Mouse (Mus musculus) forelimb bud, embryonic 11.5 days (tissue): ENCODE data around the gene Prkca.

Experiments
- DNase-seq: peaks from one replicate; pipeline ENCODE4 v3.0.0-alpha.2; 2012; ENCODE audit warnings: low read depth, low spot score

Gene Prkca

GRCm38 (mm10) chr11:108067161-108067560 lies 276.6 kb downstream of the Prkca start:
- DNase-seq, result no peak

- no peak for DNase-seq
Measured at GRCm38 (mm10) chr11:108064401-108064800, 279.3 kb downstream of the Prkca start.

GRCm38 (mm10) chr11:108063096-108063495 lies 280.6 kb downstream of the Prkca start:
- no peak for DNase-seq

- no peak for DNase-seq
Measured at GRCm38 (mm10) chr11:108061571-108062479, 281.9 kb downstream of the Prkca start.

GRCm38 (mm10) chr11:108057138-108057537 lies 286.6 kb downstream of the Prkca start:
- no peak for DNase-seq

- no peak for DNase-seq
Measured at GRCm38 (mm10) chr11:108054647-108055046, 289.1 kb downstream of the Prkca start.

DNA sequence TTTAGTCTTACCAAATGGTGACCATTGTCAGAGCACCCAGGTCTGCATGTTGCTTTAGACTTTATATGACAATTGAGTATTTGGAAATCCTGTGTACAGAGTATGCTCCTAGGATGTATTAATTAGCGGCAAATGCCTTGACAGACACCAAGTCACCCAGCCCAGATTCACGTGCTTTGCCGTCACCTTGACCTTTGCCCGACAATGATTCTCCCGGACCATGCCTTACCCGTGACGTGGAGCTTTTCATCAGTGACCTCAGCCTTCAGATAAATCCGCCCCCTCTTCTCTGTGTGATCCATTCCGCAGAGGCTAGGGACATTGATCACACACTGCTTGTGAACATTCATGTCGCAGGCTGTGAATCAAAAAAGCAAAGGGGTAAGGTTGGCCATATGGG lies 290.0 kb downstream of the Prkca start:
- no peak for DNase-seq

GRCm38 (mm10) chr11:108041669-108042068 lies 302.1 kb downstream of the Prkca start:
- DNase-seq, result no peak

GRCm38 (mm10) chr11:108040823-108041222 lies 302.9 kb downstream of the Prkca start:
- DNase-seq, result no peak

GRCm38 (mm10) chr11:108039761-108040160 lies 304.0 kb downstream of the Prkca start:
- no peak for DNase-seq

DNA sequence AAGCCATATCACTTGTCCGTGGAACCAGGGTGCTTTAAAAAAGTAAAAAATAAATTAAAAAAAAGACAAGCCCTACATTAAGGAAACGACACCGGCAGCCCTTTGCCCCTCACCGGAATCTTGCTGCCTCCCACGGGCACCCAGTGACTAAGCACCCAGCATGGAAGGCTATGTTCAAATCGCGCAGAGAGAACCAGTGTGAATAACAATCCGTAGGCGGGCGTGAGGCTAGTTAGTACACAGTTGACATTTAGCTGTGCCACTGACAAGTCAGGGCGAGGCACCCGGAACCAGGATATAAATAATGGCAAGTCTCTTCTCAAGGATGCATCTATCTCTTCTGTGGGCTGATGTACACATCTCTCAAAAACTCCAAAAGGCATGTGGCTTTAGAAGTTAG lies 304.7 kb downstream of the Prkca start:
- DNase-seq, result no peak

- no peak for DNase-seq
Measured at GRCm38 (mm10) chr11:108036339-108036738, 307.4 kb downstream of the Prkca start.

- no peak for DNase-seq
Measured at GRCm38 (mm10) chr11:108035761-108036160, 308.0 kb downstream of the Prkca start.

- DNase-seq, result no peak
Measured at GRCm38 (mm10) chr11:108034376-108034775, 309.4 kb downstream of the Prkca start.

GRCm38 (mm10) chr11:108032568-108032967 lies 311.2 kb downstream of the Prkca start:
- DNase-seq, result no peak

- DNase-seq, result peak; percentile 37
Measured at GRCm38 (mm10) chr11:108030956-108031604, 312.6 kb downstream of the Prkca start.

- no peak for DNase-seq
Measured at GRCm38 (mm10) chr11:108029321-108029720, 314.4 kb downstream of the Prkca start.

- DNase-seq, result no peak
Measured at GRCm38 (mm10) chr11:108028398-108028797, 315.3 kb downstream of the Prkca start.

DNA sequence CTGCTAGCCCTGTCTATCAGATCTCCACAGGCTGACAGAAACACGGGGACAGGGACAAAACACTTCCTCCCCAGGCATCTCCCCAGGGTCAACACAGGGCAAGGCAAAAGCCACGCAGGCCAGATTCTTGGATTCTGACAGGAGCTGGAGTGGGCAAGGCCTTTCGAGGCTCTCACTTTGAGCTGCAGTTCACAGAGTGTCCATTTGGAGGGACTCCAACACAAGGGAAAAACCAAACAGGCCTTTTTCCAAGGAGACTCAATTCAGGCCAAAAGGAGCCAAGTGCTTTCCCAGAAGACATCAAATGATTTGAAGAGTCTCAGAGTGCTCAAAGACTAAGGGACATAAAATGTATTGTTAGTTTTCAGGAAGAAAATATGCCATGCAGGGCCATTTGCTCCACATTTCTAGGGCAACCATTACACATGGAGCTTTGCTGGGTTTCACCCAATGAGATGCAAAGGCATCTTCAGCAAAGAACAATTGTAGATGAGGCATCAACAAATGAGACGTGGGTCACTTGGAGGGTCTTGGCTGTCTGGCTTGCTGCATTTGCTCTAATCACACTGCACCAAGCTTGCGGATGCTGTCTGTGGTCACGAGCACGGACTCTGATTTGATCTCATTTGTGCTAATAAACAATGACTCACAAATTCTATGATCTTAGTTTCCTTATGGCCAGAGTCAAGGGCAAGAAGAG lies 317.9 kb downstream of the Prkca start:
- DNase-seq, result no peak

DNA sequence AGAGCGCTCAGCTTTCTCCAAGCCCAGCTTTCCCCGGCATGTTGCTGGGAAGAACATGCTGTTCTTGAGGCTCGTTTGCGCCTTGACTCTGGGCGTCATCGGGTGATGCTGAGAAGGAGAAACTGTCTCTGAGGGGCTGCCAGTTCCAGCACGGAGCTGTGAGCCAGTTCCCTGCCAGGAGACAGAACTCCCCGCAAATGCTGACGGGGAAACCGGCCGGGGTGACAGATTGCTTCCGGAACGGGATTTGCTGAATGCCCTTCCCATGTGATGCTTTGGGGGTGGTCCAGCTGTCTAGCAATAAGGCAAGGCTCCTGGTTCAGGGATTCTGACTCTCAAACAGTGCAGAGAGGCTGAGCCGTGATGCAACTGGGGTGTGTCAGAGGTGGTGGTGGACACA lies 320.5 kb downstream of the Prkca start:
- DNase-seq, result no peak

DNA sequence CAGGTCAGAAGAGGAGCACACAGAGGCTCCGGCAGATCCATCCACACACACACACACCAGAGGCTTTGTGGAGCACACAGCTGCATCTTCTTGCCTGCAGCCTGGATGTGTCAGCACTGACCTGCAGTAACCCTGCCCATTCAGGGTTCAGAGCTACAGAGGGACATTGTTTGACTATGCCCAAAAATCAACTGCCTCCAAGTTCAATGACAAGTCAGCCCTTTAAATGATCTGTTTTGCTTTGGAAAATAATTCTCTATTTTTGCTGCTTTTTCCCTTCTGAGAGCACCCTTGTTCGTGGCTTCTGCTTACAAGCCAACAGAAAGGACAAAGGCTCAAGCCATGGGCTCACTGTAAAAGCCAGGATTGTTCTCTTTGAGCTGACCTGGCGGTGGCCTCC lies 322.8 kb downstream of the Prkca start:
- DNase-seq, result no peak

DNA sequence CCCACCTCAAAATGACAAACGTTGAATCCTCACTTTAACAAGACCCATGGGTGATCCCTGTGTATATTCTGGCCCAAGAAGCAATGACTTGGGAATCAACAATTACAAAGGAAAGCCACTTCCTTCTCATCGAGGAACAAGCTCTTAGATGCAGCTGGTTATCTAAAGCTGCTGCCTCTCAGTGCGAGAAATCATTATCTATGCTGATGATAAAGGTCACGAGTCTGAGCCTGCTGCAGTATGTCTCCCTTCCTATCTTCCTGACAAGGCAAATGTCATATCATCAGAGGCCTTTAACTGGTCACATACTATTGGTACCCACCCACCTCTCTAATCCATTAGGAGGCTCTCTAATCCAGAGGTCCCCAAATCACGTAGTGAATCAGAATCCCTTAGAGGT lies 328.4 kb downstream of the Prkca start:
- DNase-seq, result no peak
